Mouse (Mus musculus) intestine, embryonic 14.5 days (tissue): ENCODE data around the gene Amigo3. TPM values are rescaled to one million over a fixed set of nuclear protein-coding genes. Genes with fewer than 3 reads are reported as not detected.
"Not testable (repeated sequence)": the region's sequence is repeated elsewhere in the genome, so short reads cannot be mapped to it uniquely, and the experiment has no call there.

Source experiments
- ATAC-seq: fragments of 200-750 bp; cut with Nextera tagmentation; replicated peaks from 2 replicates; pipeline ENCODE4 v1.8.0; 2017; ENCODE audit warnings: low read depth, moderate number of reproducible peaks, moderate TSS enrichment, moderate library complexity; ENCODE audit not compliant: low FRiP score, low TSS enrichment
- DNase-seq: peaks from one replicate; pipeline ENCODE4 v3.0.0-alpha.2; 2018; ENCODE audit warnings: low spot score
- H3K27ac ChIP-seq: fragments of 300-500 bp; sonication (generic); 2 replicates; pipeline ENCODE4 v1.5.1; 2014; ENCODE audit warnings: low read depth, mild to moderate bottlenecking, control low read depth
- H3K27me3 ChIP-seq: fragments of 300-500 bp; sonication (generic); replicated peaks from 2 replicates; pipeline ENCODE4 v1.6.1; 2014; ENCODE audit warnings: low read length, control low read depth; ENCODE audit not compliant: control insufficient read depth, insufficient read depth
- H3K36me3 ChIP-seq: fragments of 300-500 bp; sonication (generic); 2 replicates; pipeline ENCODE4 v1.6.1; 2014; ENCODE audit warnings: low read length, control low read depth; ENCODE audit not compliant: control insufficient read depth, insufficient read depth
- H3K4me1 ChIP-seq: fragments of 300-500 bp; sonication (generic); replicated peaks from 2 replicates; pipeline ENCODE4 v1.6.1; 2014; ENCODE audit warnings: low read length, control low read depth, mixed read lengths; ENCODE audit not compliant: control insufficient read depth, insufficient read depth
- H3K4me2 ChIP-seq: fragments of 300-500 bp; sonication (generic); 2 replicates; pipeline ENCODE4 v1.6.1; 2014; ENCODE audit warnings: low read length
- H3K4me3 ChIP-seq: fragments of 300-500 bp; sonication (generic); 2 replicates; pipeline ENCODE4 v1.5.1; 2014; ENCODE audit warnings: low read depth, low read length, control low read depth, mixed read lengths
- H3K9ac ChIP-seq: fragments of 300-500 bp; sonication (generic); 2 replicates; pipeline ENCODE4 v1.6.1; 2014; ENCODE audit warnings: mild to moderate bottlenecking, low read length
- H3K9me3 ChIP-seq: fragments of 300-500 bp; sonication (generic); 2 replicates; pipeline ENCODE4 v1.6.1; 2016; ENCODE audit warnings: low read length, control low read depth; ENCODE audit not compliant: control insufficient read depth
- WGBS: fragments of 180-500 bp; shearing (Covaris S2); extraction: QIAGEN DNeasy Blood & Tissue Kit; methylation state at CpG from one replicate; pipeline ENCODE4 v1.1.7; 2014; 5-methylcytosine and 5-hydroxymethylcytosine counted together
- polyA plus RNA-seq: library from polyadenylated mRNA; unstranded; fragments of >200 nt; fragmentation: Nextera tagmentation; extraction: Ambion mirVana; gene quantifications from 2 replicates; pipeline ENCODE4 v1.2.1, GENCODE M21; 2014

Amigo3 gene
- 2.5 and 2.7 TPM in 2 replicates for polyA plus RNA-seq

DNA sequence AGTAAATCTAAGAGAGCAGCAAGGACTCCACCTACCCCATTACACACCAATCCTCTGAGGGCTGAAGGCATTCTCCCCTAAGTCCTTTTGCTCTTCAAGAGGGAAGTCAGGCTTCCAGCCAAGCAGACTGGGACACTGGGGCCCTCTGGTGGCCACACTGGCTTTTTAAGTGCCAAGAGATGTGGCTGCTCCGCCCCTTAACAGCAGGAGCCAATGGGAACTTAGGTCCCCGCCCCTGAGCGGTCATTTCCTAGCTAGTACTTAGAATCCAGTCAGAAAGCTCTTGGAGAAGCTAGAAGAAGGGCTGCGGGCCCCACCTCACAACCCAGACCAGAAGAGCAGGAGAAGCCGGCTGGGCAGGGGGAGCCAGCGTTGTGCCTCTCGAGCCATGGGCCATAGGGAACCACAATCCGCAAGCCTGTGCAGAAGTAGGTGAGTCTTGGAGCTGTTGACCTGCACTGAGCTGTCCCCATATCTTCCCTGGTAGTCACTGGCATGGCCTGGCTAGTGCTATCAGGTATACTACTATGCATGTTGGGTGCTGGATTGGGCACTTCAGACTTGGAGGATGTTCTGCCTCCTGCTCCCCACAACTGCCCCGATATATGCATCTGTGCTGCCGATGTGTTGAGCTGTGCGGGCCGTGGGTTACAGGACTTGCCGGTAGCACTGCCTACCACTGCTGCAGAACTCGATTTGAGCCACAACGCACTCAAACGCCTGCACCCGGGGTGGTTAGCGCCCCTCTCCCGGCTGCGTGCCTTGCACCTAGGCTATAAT, at the start of gene Amigo3:
TSS of gene Amigo3 (plus strand) at position 275 of the 780 bp plus-strand sequence.
- peaks cover 16% of the 10 kb centered on the region; the same call in 1 of the 2 replicates for H3K4me1 ChIP-seq
- no peaks in the 10 kb centered on the region for H3K9me3 ChIP-seq
- H3K27me3 ChIP-seq, result no peaks in the 10 kb centered on the region
- WGBS, result 51% methylated on average over 20 of the region's 20 CpGs
- peaks cover 48% of the 10 kb centered on the region for H3K36me3 ChIP-seq
- peak within 1 kb of the TSS; percentile 47; the same call in 1 of the 2 replicates for H3K27ac ChIP-seq
- peak; percentile 38 for ATAC-seq
- peak; percentile 98 for DNase-seq
- H3K4me3 ChIP-seq, result peak within 1 kb of the TSS; percentile 12; the same call in 1 of the 2 replicates
- peak within 1 kb of the TSS; percentile 47 for H3K4me2 ChIP-seq
- 0 out of 2 replicates have a peak within 1 kb of the TSS, but pooled peaks have one; percentile 20 for H3K9ac ChIP-seq

DNA sequence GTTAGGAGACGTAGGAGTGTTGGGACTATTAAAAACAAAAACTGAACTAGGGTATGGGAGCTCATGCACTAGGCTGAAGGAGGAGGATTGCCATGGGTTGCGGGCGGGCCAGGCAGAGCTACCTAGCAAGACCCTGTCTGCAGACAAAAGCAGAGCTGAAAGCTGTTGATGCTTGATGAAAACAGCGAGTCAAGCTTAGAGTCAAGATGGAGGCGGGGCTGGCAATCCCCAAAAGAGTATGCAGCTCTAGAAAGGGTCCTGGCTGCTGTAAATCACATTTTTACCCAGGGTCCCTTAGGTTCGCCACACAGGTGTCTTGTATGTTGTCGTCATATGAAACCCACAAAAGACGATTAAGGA, 49.4 kb upstream of the Amigo3 start:
- Histone ChIP-seq H3K27me3 (no peaks in the 10 kb centered on the region), H3K4me2 (peak overlapping the region; percentile 82), H3K4me3 (peak overlapping the region; percentile 98), H3K4me1 (peaks cover 19% of the 10 kb centered on the region), H3K9me3 (no peaks in the 10 kb centered on the region), H3K36me3 (no peaks in the 10 kb centered on the region), H3K9ac (peak overlapping the region; percentile 93), H3K27ac (peak overlapping the region; percentile 93)
- WGBS, result 14% methylated on average over 8 of the region's 8 CpGs
- ATAC-seq (no peak), DNase-seq (peak; percentile 60)

DNA sequence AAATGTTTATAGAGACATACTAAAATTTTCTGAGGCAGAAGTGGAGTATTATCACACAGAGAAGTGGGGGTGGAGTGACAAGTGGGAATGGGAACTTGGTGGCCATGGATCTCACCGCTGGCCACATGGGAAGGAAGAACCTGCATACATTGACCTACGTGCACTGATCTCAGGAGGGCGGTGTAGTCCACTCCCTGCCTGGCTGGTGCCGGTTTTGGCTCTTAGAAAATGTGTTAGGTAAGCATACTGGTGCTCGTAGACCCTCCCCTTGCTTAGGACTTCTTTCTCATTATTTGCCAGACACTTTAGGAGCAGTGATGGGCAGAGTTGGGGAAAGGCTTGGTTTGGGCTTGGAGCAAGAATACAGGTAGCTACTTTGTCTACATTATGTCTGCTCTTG, 44.9 kb upstream of the Amigo3 start:
- H3K27ac ChIP-seq, result no peak overlapping the region
- ATAC-seq (no peak), DNase-seq (no peak)
- WGBS, result 91% methylated on average over 5 of the region's 5 CpGs
- H3K4me2 ChIP-seq, result no peak overlapping the region
- H3K9ac ChIP-seq, result no peak overlapping the region
- peaks cover 13% of the 10 kb centered on the region for H3K4me1 ChIP-seq
- H3K27me3 ChIP-seq, result no peaks in the 10 kb centered on the region
- no peaks in the 10 kb centered on the region for H3K9me3 ChIP-seq
- no peak overlapping the region for H3K4me3 ChIP-seq
- 0 out of 2 replicates have a peak, but pooled peaks cover 6% of the 10 kb centered on the region for H3K36me3 ChIP-seq

- ATAC-seq, result no peak
- H3K4me2 ChIP-seq, result no peak overlapping the region
- no peak overlapping the region for H3K27ac ChIP-seq
- no peaks in the 10 kb centered on the region for H3K27me3 ChIP-seq
- H3K4me3 ChIP-seq, result no peak overlapping the region
- H3K9me3 ChIP-seq, result no peaks in the 10 kb centered on the region
- no peak overlapping the region for H3K9ac ChIP-seq
- H3K36me3 ChIP-seq, result peaks cover 8% of the 10 kb centered on the region; the same call in 1 of the 2 replicates
- H3K4me1 ChIP-seq, result no peaks in the 10 kb centered on the region
- DNase-seq, result no peak
These were observed 42.6 kb upstream of the Amigo3 start for GRCm38 (mm10) chr9:108010385-108010784.

- not testable (repeated sequence) for H3K27me3 ChIP-seq, H3K4me1 ChIP-seq, H3K27ac ChIP-seq, DNase-seq, ATAC-seq, H3K9me3 ChIP-seq, H3K4me3 ChIP-seq, H3K9ac ChIP-seq, H3K4me2 ChIP-seq
- H3K36me3 ChIP-seq, result peaks cover 20% of the 10 kb centered on the region; the same call in 1 of the 2 replicates
- 89% methylated on average over 2 of the region's 2 CpGs for WGBS
These were observed 39.4 kb upstream of the Amigo3 start for GRCm38 (mm10) chr9:108013577-108013976.

DNA sequence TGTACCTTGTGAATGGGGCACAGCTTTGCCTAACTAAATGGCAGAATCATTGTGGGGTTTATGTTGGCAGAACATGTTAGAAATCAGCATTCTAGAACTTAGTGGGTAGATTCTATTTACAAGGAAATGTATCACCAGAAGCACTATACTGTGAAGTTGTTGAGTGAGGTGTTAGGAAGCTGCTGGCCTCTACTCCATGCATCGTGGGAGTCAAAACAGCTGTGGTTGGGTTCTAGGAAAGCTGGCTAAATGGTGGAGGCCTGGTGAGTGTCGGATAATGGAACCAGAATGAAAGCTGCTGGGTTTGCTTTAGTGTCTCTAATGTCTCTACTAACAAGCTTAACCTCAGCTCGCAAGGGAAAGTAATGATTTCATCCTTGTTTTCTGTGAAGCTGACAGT, 35.8 kb upstream of the Amigo3 start:
- no peak overlapping the region for H3K4me3 ChIP-seq
- no peaks in the 10 kb centered on the region for H3K27me3 ChIP-seq
- no peak for DNase-seq
- H3K4me2 ChIP-seq, result no peak overlapping the region
- no peak for ATAC-seq
- peaks cover 19% of the 10 kb centered on the region; the same call in 1 of the 2 replicates for H3K36me3 ChIP-seq
- WGBS, result 77% methylated on average over 3 of the region's 3 CpGs
- no peak overlapping the region for H3K27ac ChIP-seq
- H3K9me3 ChIP-seq, result no peaks in the 10 kb centered on the region
- H3K9ac ChIP-seq, result no peak overlapping the region
- H3K4me1 ChIP-seq, result peaks cover 4% of the 10 kb centered on the region; the same call in 1 of the 2 replicates

DNA sequence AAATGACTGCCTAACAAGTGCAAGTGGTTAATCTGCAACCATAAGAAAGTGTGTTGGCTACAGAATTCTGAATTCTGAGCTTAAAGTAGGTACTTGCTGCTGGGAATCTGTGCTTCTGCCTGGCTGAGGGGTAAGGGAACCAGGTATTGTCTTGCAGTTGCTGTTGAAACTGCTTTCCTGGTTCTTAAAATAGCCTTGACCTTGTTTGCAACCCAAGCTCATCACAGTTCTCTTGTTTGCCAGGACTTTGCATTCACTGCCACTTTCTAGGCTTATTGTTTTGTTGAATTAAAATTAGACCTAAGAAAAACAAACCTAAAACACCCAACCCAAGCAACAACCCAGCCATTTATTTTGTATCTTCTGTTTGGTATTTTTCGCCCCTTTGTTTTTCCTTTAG, 32.2 kb upstream of the Amigo3 start:
- WGBS, result 92% methylated on average over 1 of the region's 1 CpGs
- H3K27ac ChIP-seq, result no peak overlapping the region
- no peak overlapping the region for H3K4me2 ChIP-seq

GRCm38 (mm10) chr9:108023216-108023615, 29.7 kb upstream of the Amigo3 start:
- Histone ChIP-seq H3K36me3 (peaks cover 42% of the 10 kb centered on the region), H3K27me3 (no peaks in the 10 kb centered on the region), H3K4me1 (peaks cover 4% of the 10 kb centered on the region; the same call in 1 of the 2 replicates), H3K27ac (no peak overlapping the region), H3K4me3 (no peak overlapping the region), H3K4me2 (no peak overlapping the region), H3K9ac (no peak overlapping the region), H3K9me3 (no peaks in the 10 kb centered on the region)
- ATAC-seq (no peak), DNase-seq (no peak)
- 87% methylated on average over 3 of the region's 3 CpGs for WGBS

More for the DNA sequence above, 32.2 kb upstream of the Amigo3 start:
- Histone ChIP-seq H3K9ac (no peak overlapping the region), H3K4me1 (peaks cover 4% of the 10 kb centered on the region; the same call in 1 of the 2 replicates), H3K4me3 (no peak overlapping the region), H3K36me3 (peaks cover 32% of the 10 kb centered on the region), H3K27me3 (no peaks in the 10 kb centered on the region), H3K9me3 (no peaks in the 10 kb centered on the region)
- no peak for DNase-seq
- ATAC-seq, result no peak

DNA sequence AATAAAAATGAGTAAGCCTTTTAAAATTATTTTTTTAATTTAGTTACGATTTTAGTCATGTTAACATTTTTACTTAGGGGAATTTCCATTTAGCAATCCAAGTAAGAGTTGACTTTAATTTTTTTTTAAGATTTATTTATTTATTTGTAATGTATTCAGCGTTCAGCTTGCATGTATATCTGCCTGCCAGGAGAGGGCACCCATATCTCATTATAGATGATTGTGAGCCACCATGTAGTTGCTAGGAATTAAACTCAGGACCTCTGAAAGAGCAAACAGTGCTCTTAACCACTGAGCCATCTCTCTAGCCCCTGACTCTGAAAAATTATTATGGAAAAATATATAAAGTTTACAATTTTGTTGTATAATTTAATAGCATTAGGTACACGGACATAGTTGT, 26.4 kb upstream of the Amigo3 start:
- no peaks in the 10 kb centered on the region for H3K4me1 ChIP-seq
- H3K4me3 ChIP-seq, result no peak overlapping the region
- H3K9me3 ChIP-seq, result no peaks in the 10 kb centered on the region
- DNase-seq (no peak), ATAC-seq (no peak)
- H3K9ac ChIP-seq, result no peak overlapping the region
- 93% methylated on average over 3 of the region's 3 CpGs for WGBS
- no peaks in the 10 kb centered on the region for H3K27me3 ChIP-seq
- H3K4me2 ChIP-seq, result no peak overlapping the region
- H3K36me3 ChIP-seq, result peaks cover 45% of the 10 kb centered on the region
- no peak overlapping the region for H3K27ac ChIP-seq
